Mouse (Mus musculus) gastrocnemius, adult 2 months (tissue): ENCODE measurements around the gene Cdh23. TPM values are rescaled to one million over a fixed set of nuclear protein-coding genes. Genes with fewer than 3 reads are reported as not detected.

Experiments
- DNase-seq: peaks from one replicate; pipeline ENCODE4 v3.0.0; 2022
- H3K27ac ChIP-seq: fragments of 200-600 bp; 2 replicates; pipeline ENCODE4 v1.8.1; 2022; ENCODE audit warnings: mild to moderate bottlenecking
- H3K4me3 ChIP-seq: fragments of 200-600 bp; 2 replicates; pipeline ENCODE4 v1.8.1; 2022; ENCODE audit warnings: mild to moderate bottlenecking, moderate library complexity
- CTCF ChIP-seq: fragments of 200-600 bp; IDR thresholded peaks from 2 replicates; pipeline ENCODE4 v1.8.1; 2022; ENCODE audit warnings: antibody characterized with exemption, mild to moderate bottlenecking, moderate library complexity
- intact Hi-C: fragments of 180-260 bp; cut with DNase I; formaldehyde crosslinking; loops from one replicate; pipeline ENCODE4 v1.15.1; 2025
- total RNA-seq, 2 experiments: library from RNA; stranded (reverse); gene quantifications; 2 replicates each; pipeline ENCODE4 v1.2.3; 2021

Gene Cdh23
- total RNA-seq, 2 experiments from 2014 or later, result 1.8 to 2.8 TPM

GRCm38 (mm10) chr10:60328963-60329650 lies 367.2 kb downstream of the Cdh23 start:
- intact Hi-C loops, result no loop called here
- TF ChIP-seq CTCF, result no peak
- no peak overlapping the region for H3K27ac ChIP-seq
- no peak for DNase-seq
- no peak overlapping the region for H3K4me3 ChIP-seq

- DNase-seq, result no peak
- TF ChIP-seq CTCF, result no peak
These were observed 380.1 kb downstream of the Cdh23 start for GRCm38 (mm10) chr10:60316166-60316565.

DNA sequence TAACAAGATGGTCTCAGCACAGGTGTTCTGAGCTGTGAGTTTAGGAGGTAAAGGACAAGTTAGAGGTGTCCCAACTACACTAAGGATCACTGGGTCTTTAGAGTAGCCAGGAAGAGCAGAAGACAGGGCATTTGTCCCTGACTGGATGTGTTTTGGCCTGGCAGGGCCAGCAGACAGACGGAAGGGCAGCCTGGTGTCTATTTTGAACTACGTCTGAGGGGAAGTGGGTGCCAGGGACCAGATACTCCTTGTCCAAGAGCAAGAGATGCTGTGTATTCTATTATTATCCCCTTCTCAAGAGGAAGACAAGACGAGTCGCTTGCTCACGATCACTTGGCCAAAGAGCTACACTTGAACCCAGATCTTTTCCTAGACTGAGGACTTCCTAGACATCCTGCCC lies 382.7 kb downstream of the Cdh23 start:
- no peak overlapping the region for H3K27ac ChIP-seq
- no peak overlapping the region for H3K4me3 ChIP-seq
- no peak for TF ChIP-seq CTCF
- intact Hi-C loops, result no loop called here
- DNase-seq, result no peak

More at GRCm38 (mm10) chr10:60316166-60316565, 380.1 kb downstream of the Cdh23 start:
- Histone ChIP-seq H3K4me3 (no peak overlapping the region), H3K27ac (no peak overlapping the region)
- intact Hi-C loops, result no loop called here

DNA sequence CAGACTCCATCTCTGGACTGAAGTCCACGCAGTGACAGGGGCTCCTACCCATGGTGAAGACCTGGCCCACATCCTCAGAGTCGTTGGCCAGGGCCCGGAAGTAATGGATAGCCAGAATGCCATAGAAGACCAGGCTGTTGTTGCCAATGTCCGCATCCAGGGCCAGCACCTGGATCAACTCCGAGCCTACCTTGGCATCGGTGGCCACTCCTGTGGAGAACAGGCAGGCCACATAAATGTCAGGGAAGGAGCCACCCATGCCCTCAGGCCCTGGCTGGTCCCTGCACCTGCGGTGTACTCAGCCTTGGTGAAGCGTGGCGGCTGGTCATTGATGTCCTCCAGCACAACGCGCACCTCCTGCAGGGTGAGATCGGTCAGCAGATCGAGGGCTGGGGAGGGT lies 385.7 kb downstream of the Cdh23 start:
- intact Hi-C loops, result no loop called here

GRCm38 (mm10) chr10:60304854-60305628 lies 391.2 kb downstream of the Cdh23 start:
- no peak overlapping the region for H3K4me3 ChIP-seq
- intact Hi-C loops, result loop anchor here (2.0 to 5.0 kb wide), 3 partner anchors 106 to 452 kb away; partner anchors contain the start of gene Cdh23
- H3K27ac ChIP-seq, result no peak overlapping the region
- TF ChIP-seq CTCF, result peak; percentile 90
- DNase-seq, result peak; percentile 75

More for the DNA sequence above, 385.7 kb downstream of the Cdh23 start:
- no peak for TF ChIP-seq CTCF
- no peak for DNase-seq
- Histone ChIP-seq H3K4me3 (no peak overlapping the region), H3K27ac (no peak overlapping the region)

DNA sequence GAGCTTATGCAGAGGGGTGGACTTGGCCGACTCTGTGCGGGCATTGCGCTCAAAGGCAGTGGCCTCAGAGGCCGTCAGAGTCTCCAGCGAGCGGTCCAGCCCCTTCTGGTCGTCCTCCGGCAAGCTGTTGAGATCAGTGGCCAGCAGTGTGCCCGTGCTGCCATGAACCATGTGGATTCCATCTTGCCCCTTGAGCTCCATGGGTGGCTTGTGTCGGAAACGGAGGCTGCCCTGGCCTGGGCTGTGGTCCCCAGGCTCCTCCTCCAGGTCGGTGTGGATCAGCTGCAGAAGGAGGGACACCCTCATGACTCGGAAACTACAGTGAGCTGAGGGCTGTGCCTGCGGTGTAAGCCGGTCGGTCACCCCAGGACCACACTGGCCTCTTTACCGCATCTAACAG lies 392.9 kb downstream of the Cdh23 start:
- TF ChIP-seq CTCF, result no peak
- DNase-seq, result no peak
- no peak overlapping the region for H3K4me3 ChIP-seq
- H3K27ac ChIP-seq, result no peak overlapping the region
- intact Hi-C loops, result loop anchor here (5.0 kb wide), 1 partner anchor 454 kb away; no protein-coding TSS in a partner anchor

- Histone ChIP-seq H3K27ac (no peak overlapping the region), H3K4me3 (no peak overlapping the region)
- intact Hi-C loops, result loop anchor here (5.0 kb wide), 1 partner anchor 458 kb away; no protein-coding TSS in a partner anchor
- DNase-seq, result no peak
- no peak for TF ChIP-seq CTCF
These were observed 396.7 kb downstream of the Cdh23 start for GRCm38 (mm10) chr10:60299636-60300035.

DNA sequence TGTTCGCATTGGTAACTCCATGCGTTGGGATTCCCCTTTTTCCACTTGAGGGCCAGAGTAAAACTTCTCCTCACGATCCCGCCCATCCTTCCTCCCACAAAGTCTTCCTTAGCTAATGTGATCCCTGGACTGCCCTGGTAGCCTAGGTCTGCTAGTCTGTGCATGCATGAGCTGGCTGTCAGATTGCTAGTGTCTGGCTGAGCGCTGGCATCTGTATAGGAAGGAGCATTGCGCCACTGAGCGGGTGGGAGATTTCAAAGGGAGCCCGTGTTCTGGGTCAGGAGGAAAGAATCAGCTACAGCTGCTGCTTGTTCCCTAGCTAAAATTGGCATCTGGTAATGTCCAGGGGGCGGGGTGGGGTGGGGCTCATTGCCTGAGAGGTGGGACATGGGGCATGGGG lies 400.3 kb downstream of the Cdh23 start:
- Histone ChIP-seq H3K4me3 (no peak overlapping the region), H3K27ac (peak overlapping the region; percentile 35)
- TF ChIP-seq CTCF, result no peak
- intact Hi-C loops, result no loop called here
- no peak for DNase-seq

DNA sequence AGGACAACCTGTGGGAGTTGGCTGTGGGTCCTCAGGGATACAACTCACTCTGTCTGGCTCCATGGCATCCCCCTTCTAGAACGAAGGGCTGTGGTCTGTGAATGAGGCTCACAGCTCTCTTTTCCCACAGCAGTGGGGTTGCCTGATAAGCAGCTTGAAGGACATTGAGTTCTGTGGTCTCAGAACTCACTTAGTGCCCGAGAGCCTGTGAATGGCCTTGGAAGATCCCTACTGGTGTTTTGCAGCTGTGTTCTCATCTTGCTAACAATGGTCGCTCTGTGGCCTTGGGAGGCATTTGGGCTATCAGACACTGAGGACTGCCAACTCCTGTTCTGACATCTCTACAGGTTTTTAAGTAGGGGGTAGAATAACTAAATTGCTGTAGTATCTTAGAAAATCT lies 400.9 kb downstream of the Cdh23 start:
- DNase-seq, result no peak
- 0 out of 2 replicates have a peak overlapping the region, but pooled peaks have one; percentile 1 for H3K27ac ChIP-seq
- intact Hi-C loops, result no loop called here
- H3K4me3 ChIP-seq, result no peak overlapping the region
- TF ChIP-seq CTCF, result no peak

GRCm38 (mm10) chr10:60294621-60295020 lies 401.7 kb downstream of the Cdh23 start:
- Histone ChIP-seq H3K4me3 (no peak overlapping the region), H3K27ac (no peak overlapping the region)
- DNase-seq, result no peak
- intact Hi-C loops, result no loop called here
- TF ChIP-seq CTCF, result no peak

DNA sequence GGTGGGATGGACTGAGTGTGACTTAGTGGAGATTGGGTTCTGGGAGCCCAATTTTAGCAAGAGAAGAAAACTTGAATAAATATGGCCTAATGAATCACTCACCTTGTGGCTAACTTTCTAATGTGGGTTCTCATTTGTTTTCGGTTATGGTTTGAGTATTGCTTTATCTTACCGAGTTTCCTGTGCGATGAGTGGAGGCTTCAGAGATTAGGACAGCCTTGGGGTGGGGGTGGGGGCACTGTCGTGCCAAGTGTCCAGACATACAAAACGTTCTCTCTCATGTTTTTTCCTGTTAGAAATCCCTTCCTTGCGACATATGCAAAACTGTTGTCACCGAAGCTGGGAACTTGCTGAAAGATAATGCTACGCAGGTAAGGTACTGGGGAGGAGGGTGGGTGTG lies 404.1 kb downstream of the Cdh23 start:
- intact Hi-C loops, result no loop called here
- TF ChIP-seq CTCF, result no peak
- no peak overlapping the region for H3K4me3 ChIP-seq
- H3K27ac ChIP-seq, result no peak overlapping the region
- DNase-seq, result no peak

- peak; percentile 22 for DNase-seq
- peak overlapping the region; percentile 69 for H3K27ac ChIP-seq
- no peak for TF ChIP-seq CTCF
- no peak overlapping the region for H3K4me3 ChIP-seq
- intact Hi-C loops, result no loop called here
These were observed 405.6 kb downstream of the Cdh23 start for GRCm38 (mm10) chr10:60290739-60291110.

DNA sequence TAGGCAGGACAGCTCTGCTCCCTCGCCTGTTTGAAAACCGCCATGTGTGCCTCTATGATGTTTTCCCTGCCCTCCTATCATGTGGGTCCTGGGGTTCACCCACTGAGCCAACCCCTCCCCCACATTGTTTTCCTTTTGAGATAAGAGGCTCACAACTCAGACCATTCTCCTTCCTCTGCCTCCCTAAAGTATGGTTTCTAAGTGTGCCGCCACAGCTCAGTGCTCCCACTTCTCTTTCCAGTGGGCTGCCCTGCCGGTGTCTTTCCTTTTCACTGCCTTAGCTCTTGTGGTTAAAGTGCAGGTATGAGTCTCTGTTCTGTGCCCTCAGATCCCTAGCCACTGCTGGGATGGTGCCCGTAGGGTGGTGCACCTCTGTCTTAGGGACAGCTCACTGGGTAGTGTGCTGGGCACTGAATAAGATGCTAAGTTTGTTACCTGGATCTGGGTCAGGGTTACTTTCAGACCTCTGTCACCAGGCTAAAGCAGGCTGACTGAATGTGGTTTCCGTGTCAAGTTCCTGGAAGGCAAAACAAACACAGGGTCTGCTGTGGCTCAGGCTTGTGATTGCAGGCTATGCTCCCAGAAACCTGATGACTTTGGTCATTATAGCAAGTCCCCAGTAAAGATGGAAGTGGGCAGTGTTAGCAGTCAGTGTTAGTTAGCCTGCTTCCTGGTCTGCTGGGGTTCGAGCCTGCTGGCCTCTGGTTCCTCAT lies 406.1 kb downstream of the Cdh23 start:
- peak; percentile 62 for DNase-seq
- H3K27ac ChIP-seq, result peak overlapping the region; percentile 69
- no peak for TF ChIP-seq CTCF
- no peak overlapping the region; the same call in 1 of the 2 replicates for H3K4me3 ChIP-seq
- intact Hi-C loops, result no loop called here
